Mouse (Mus musculus): ENCODE data around the gene Ptk6. TPM values are rescaled to one million over a fixed set of nuclear protein-coding genes. Genes with fewer than 3 reads are reported as not detected.

Ptk6 gene
- total RNA-seq, 1 experiment: 0.22 TPM

DNA sequence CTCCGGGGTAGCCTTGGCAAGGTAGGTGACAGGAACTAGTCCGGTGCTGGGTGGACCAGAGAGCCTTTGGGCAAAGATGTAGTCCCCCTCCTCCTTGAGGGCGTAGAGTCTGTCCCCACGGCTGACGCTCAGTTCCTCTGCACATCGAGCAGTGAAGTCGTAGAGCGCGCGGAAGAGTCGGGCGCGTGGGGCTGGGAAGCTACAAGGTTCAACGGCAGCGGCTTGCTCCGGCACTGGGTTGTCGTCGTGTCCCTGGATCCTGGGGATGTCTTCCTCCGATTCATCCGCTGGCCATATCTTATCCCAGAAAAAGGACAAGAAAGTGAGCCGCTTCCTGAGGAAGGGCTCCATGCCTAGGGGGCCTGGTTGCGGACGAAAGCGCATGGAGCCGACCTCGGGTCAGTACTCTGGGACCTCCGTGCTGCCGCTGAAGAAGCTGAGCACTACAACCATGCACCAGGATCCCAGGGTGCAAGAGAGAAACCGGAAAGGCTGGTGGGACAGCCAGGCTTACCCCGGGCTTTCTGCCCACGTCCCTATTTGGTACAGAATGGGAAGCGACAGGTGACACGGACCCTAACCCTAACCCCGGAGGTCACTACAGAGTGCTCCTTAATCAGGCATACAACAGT lies 9.9 kb upstream of the Ptk6 start:
- DNase-seq (ENCODE audit: low read depth, low spot score): no peak
- Histone ChIP-seq H3K36me3 (ENCODE audit: control insufficient read depth, insufficient read depth, low read length, poor library complexity, severe bottlenecking) (no peaks in the 10 kb centered on the region), H3K9ac (ENCODE audit: insufficient read depth, low read depth, low read length, poor library complexity, severe bottlenecking) (peak overlapping the region; percentile 17; the same call in 1 of the 2 replicates), H3K27ac (ENCODE audit: insufficient read depth, low read depth, low read length, poor library complexity, severe bottlenecking) (no peak overlapping the region), H3K4me3 (ENCODE audit: insufficient read depth in 1 of 2, low read depth in 1 of 2, low read length in 2 of 2, poor library complexity in 1 of 2, severe bottlenecking in 1 of 2) (peak overlapping the region; percentile 33 to 44), H3K4me1 (ENCODE audit: control insufficient read depth in 2 of 2, insufficient read depth in 2 of 2, low read length in 2 of 2, poor library complexity in 1 of 2) (peaks cover 0 to 6% of the 10 kb centered on the region in 2 experiments; a peak in 1 of 4 replicates), H3K9me3 (ENCODE audit: control insufficient read depth, insufficient read depth, low read depth, low read length) (no peaks in the 10 kb centered on the region)
- TF ChIP-seq CHD2 (IDR thresholded peaks at IDR 0.05; ENCODE audit: low read depth, low read length): no peak
- no peak for TF ChIP-seq ZNF384 (IDR thresholded peaks at IDR 0.05; ENCODE audit: low read depth, low read length)
- TF ChIP-seq HCFC1 (IDR thresholded peaks at IDR 0.05; ENCODE audit: borderline replicate concordance, insufficient read depth, low read length): no peak
- no peak for TF ChIP-seq MAFK (IDR thresholded peaks at IDR 0.05; ENCODE audit: insufficient read depth, low read depth, low read length)
- no peak for TF ChIP-seq ZC3H11A (IDR thresholded peaks at IDR 0.05; ENCODE audit: borderline replicate concordance, low read depth, low read length)
- in situ Hi-C loops (cut with MboI; ENCODE audit: low sequenced_read_pairs in 2 of 2, unreplicated experiment in 2 of 2): no loop called here

GRCm38 (mm10) chr2:181206118-181206517 lies 3.5 kb upstream of the Ptk6 start:
- Histone ChIP-seq H3K36me3 (ENCODE audit: control insufficient read depth, insufficient read depth, low read length, poor library complexity, severe bottlenecking) (no peaks in the 10 kb centered on the region), H3K9me3 (ENCODE audit: control insufficient read depth, insufficient read depth, low read depth, low read length) (no peaks in the 10 kb centered on the region), H3K9ac (ENCODE audit: insufficient read depth, low read depth, low read length, poor library complexity, severe bottlenecking) (no peak overlapping the region), H3K4me3 (ENCODE audit: insufficient read depth in 1 of 2, low read depth in 1 of 2, low read length in 2 of 2, poor library complexity in 1 of 2, severe bottlenecking in 1 of 2) (no peak overlapping the region), H3K27ac (ENCODE audit: insufficient read depth, low read depth, low read length, poor library complexity, severe bottlenecking) (no peak overlapping the region), H3K4me1 (ENCODE audit: control insufficient read depth in 2 of 2, insufficient read depth in 2 of 2, low read length in 2 of 2, poor library complexity in 1 of 2) (peaks cover 0 to 4% of the 10 kb centered on the region in 2 experiments; a peak in 1 of 4 replicates)
- TF ChIP-seq MAFK (IDR thresholded peaks at IDR 0.05; ENCODE audit: insufficient read depth, low read depth, low read length) (no peak), ZNF384 (IDR thresholded peaks at IDR 0.05; ENCODE audit: low read depth, low read length) (no peak), HCFC1 (IDR thresholded peaks at IDR 0.05; ENCODE audit: borderline replicate concordance, insufficient read depth, low read length) (no peak)
- no peak for DNase-seq (ENCODE audit: low read depth, low spot score)
- in situ Hi-C loops (cut with MboI; ENCODE audit: low sequenced_read_pairs in 2 of 2, unreplicated experiment in 2 of 2): no loop called here

- in situ Hi-C loops (cut with MboI; ENCODE audit: low sequenced_read_pairs in 2 of 2, unreplicated experiment in 2 of 2): no loop called here
- Histone ChIP-seq H3K4me3 (ENCODE audit: insufficient read depth in 1 of 2, low read depth in 1 of 2, low read length in 2 of 2, poor library complexity in 1 of 2, severe bottlenecking in 1 of 2) (no peak overlapping the region), H3K36me3 (ENCODE audit: control insufficient read depth, insufficient read depth, low read length, poor library complexity, severe bottlenecking) (no peaks in the 10 kb centered on the region), H3K4me1 (ENCODE audit: control insufficient read depth in 2 of 2, insufficient read depth in 2 of 2, low read length in 2 of 2, poor library complexity in 1 of 2) (peaks cover 0 to 4% of the 10 kb centered on the region in 2 experiments; a peak in 1 of 4 replicates), H3K9ac (ENCODE audit: insufficient read depth, low read depth, low read length, poor library complexity, severe bottlenecking) (no peak overlapping the region), H3K27ac (ENCODE audit: insufficient read depth, low read depth, low read length, poor library complexity, severe bottlenecking) (no peak overlapping the region), H3K9me3 (ENCODE audit: control insufficient read depth, insufficient read depth, low read depth, low read length) (no peaks in the 10 kb centered on the region)
- TF ChIP-seq HCFC1 (IDR thresholded peaks at IDR 0.05; ENCODE audit: borderline replicate concordance, insufficient read depth, low read length) (no peak), MAFK (IDR thresholded peaks at IDR 0.05; ENCODE audit: insufficient read depth, low read depth, low read length) (no peak), ZNF384 (IDR thresholded peaks at IDR 0.05; ENCODE audit: low read depth, low read length) (no peak), CHD2 (IDR thresholded peaks at IDR 0.05; ENCODE audit: low read depth, low read length) (no peak), ZC3H11A (IDR thresholded peaks at IDR 0.05; ENCODE audit: borderline replicate concordance, low read depth, low read length) (no peak)
- no peak for DNase-seq (ENCODE audit: low read depth, low spot score)
Measured at GRCm38 (mm10) chr2:181205678-181206077, 3.1 kb upstream of the Ptk6 start.

- Histone ChIP-seq H3K9ac (ENCODE audit: insufficient read depth, low read depth, low read length, poor library complexity, severe bottlenecking) (no peak overlapping the region), H3K27ac (ENCODE audit: insufficient read depth, low read depth, low read length, poor library complexity, severe bottlenecking) (no peak overlapping the region), H3K36me3 (ENCODE audit: control insufficient read depth, insufficient read depth, low read length, poor library complexity, severe bottlenecking) (no peaks in the 10 kb centered on the region), H3K9me3 (ENCODE audit: control insufficient read depth, insufficient read depth, low read depth, low read length) (no peaks in the 10 kb centered on the region), H3K4me3 (ENCODE audit: insufficient read depth in 1 of 2, low read depth in 1 of 2, low read length in 2 of 2, poor library complexity in 1 of 2, severe bottlenecking in 1 of 2) (no peak overlapping the region), H3K4me1 (ENCODE audit: control insufficient read depth in 2 of 2, insufficient read depth in 2 of 2, low read length in 2 of 2, poor library complexity in 1 of 2) (peaks cover 0 to 4% of the 10 kb centered on the region in 2 experiments; a peak in 1 of 4 replicates)
- no peak for TF ChIP-seq HCFC1 (IDR thresholded peaks at IDR 0.05; ENCODE audit: borderline replicate concordance, insufficient read depth, low read length)
- no peak for TF ChIP-seq CHD2 (IDR thresholded peaks at IDR 0.05; ENCODE audit: low read depth, low read length)
- TF ChIP-seq ZNF384 (IDR thresholded peaks at IDR 0.05; ENCODE audit: low read depth, low read length): no peak
- TF ChIP-seq ZC3H11A (IDR thresholded peaks at IDR 0.05; ENCODE audit: borderline replicate concordance, low read depth, low read length): no peak
- TF ChIP-seq MAFK (IDR thresholded peaks at IDR 0.05; ENCODE audit: insufficient read depth, low read depth, low read length): no peak
- in situ Hi-C loops (cut with MboI; ENCODE audit: low sequenced_read_pairs in 2 of 2, unreplicated experiment in 2 of 2): no loop called here
- no peak for DNase-seq (ENCODE audit: low read depth, low spot score)
Measured at GRCm38 (mm10) chr2:181202886-181203285, 297 bp upstream of the Ptk6 start.

Data from ES-E14 (cell line).